Mouse (Mus musculus): ENCODE data around the gene Ost4. TPM values are rescaled to one million over a fixed set of nuclear protein-coding genes. Genes with fewer than 3 reads are reported as not detected.

Ost4 gene
- polyA plus RNA-seq, 1 experiment from 2014 or later = 311 TPM

DNA sequence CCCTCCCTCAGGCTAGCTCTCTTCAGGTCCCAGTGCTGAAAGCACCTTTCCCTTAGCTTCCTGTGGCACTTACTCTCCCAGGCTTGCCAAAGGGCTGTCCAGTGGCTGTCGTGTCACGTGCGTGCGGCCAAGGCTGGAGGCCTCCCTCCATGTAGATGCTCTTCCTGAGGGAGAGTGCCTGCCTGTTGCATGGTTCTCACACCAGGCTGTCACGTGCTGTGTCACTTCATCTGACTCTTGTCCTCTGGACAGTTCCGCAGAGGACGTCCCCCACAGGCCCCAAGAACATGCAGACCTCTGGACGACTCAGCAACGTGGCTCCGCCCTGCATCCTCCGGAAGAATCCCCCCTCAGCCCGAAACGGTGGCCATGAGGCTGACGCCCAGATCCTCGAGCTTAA lies 43.3 kb downstream of the Ost4 start:
- WGBS (ENCODE audit: insufficient replicate concordance) = 48% methylated on average over 15 of the region's 15 CpGs
- H3K4me3 ChIP-seq (ENCODE audit: low read depth, low read length) = no peak overlapping the region
- H3K36me3 ChIP-seq (ENCODE audit: control insufficient read depth, insufficient read depth) = no peaks in the 10 kb centered on the region
- peaks cover 4% of the 10 kb centered on the region for H3K4me1 ChIP-seq (ENCODE audit: control insufficient read depth, low read depth, low read length)
- H3K4me2 ChIP-seq (ENCODE audit: low read depth, low read length) = no peak overlapping the region
- H3K27me3 ChIP-seq (ENCODE audit: control insufficient read depth, insufficient read depth, low read depth, low read length) = no peaks in the 10 kb centered on the region
- H3K9ac ChIP-seq (ENCODE audit: low read depth, low read length) = no peak overlapping the region
- no peak overlapping the region for H3K27ac ChIP-seq (ENCODE audit: low read length)
- H3K9me3 ChIP-seq (replicated peaks; ENCODE audit: control insufficient read depth, low read length) = no peaks in the 10 kb centered on the region
- 0 out of 2 replicates have a peak, but pooled peaks have one; percentile 5 for ATAC-seq (ENCODE audit: low read depth)

- H3K27me3 ChIP-seq (ENCODE audit: control insufficient read depth, insufficient read depth, low read depth, low read length) = no peaks in the 10 kb centered on the region
- no peak overlapping the region for H3K9ac ChIP-seq (ENCODE audit: low read depth, low read length)
- WGBS (ENCODE audit: insufficient replicate concordance) = 34% methylated on average over 4 of the region's 4 CpGs
- peaks cover under 1% of the 10 kb centered on the region; the same call in 1 of the 2 replicates for H3K4me1 ChIP-seq (ENCODE audit: control insufficient read depth, low read depth, low read length)
- H3K36me3 ChIP-seq (ENCODE audit: control insufficient read depth, insufficient read depth) = no peaks in the 10 kb centered on the region
- H3K4me3 ChIP-seq (ENCODE audit: low read depth, low read length) = no peak overlapping the region
- H3K4me2 ChIP-seq (ENCODE audit: low read depth, low read length) = no peak overlapping the region
- H3K27ac ChIP-seq (ENCODE audit: low read length) = no peak overlapping the region
- ATAC-seq (ENCODE audit: low read depth) = peak; percentile 16; the same call in 1 of the 2 replicates
- H3K9me3 ChIP-seq (replicated peaks; ENCODE audit: control insufficient read depth, low read length) = no peaks in the 10 kb centered on the region
These were observed 43.7 kb downstream of the Ost4 start for GRCm38 (mm10) chr5:30863852-30864251.

- Histone ChIP-seq H3K27me3 (ENCODE audit: control insufficient read depth, insufficient read depth, low read depth, low read length) (no peaks in the 10 kb centered on the region), H3K9ac (ENCODE audit: low read depth, low read length) (no peak overlapping the region), H3K4me1 (ENCODE audit: control insufficient read depth, low read depth, low read length) (no peaks in the 10 kb centered on the region), H3K4me3 (ENCODE audit: low read depth, low read length) (no peak overlapping the region), H3K27ac (ENCODE audit: low read length) (no peak overlapping the region), H3K4me2 (ENCODE audit: low read depth, low read length) (no peak overlapping the region), H3K9me3 (replicated peaks; ENCODE audit: control insufficient read depth, low read length) (no peaks in the 10 kb centered on the region), H3K36me3 (ENCODE audit: control insufficient read depth, insufficient read depth) (no peaks in the 10 kb centered on the region)
- 73% methylated on average over 2 of the region's 2 CpGs for WGBS (ENCODE audit: insufficient replicate concordance)
- ATAC-seq (ENCODE audit: low read depth) = no peak
These were observed 51.5 kb downstream of the Ost4 start for GRCm38 (mm10) chr5:30856124-30856523.

Other genes with a start within 250 kb of the Ost4 start
- 160 and 163 TPM in 2 replicates for gene Cenpa, start 241.0 kb downstream of the Ost4 start, polyA plus RNA-seq (2015; fragmentation: Nextera tagmentation; extraction: Ambion mirVana)
- 0.32 and 0.37 TPM in 2 replicates for gene Dpysl5, start 196.2 kb downstream of the Ost4 start, polyA plus RNA-seq (2015; fragmentation: Nextera tagmentation; extraction: Ambion mirVana)
- 2.0 and 3.3 TPM in 2 replicates for gene Mapre3, start 93.1 kb downstream of the Ost4 start, polyA plus RNA-seq (2015; fragmentation: Nextera tagmentation; extraction: Ambion mirVana)
- 40.1 and 41.7 TPM in 2 replicates for gene Tmem214, start 39.8 kb downstream of the Ost4 start, polyA plus RNA-seq (2015; fragmentation: Nextera tagmentation; extraction: Ambion mirVana)
- 5.7 and 6.1 TPM in 2 replicates for gene Agbl5, start 19.1 kb downstream of the Ost4 start, polyA plus RNA-seq (2015; fragmentation: Nextera tagmentation; extraction: Ambion mirVana)
- gene Emilin1, start 5.6 kb upstream of the Ost4 start, polyA plus RNA-seq (2015; fragmentation: Nextera tagmentation; extraction: Ambion mirVana) = 37.2 and 39.1 TPM in 2 replicates
- 31.7 and 36.0 TPM in 2 replicates for gene Khk, start 13.6 kb upstream of the Ost4 start, polyA plus RNA-seq (2015; fragmentation: Nextera tagmentation; extraction: Ambion mirVana)
- gene Cgref1, start 37.8 kb upstream of the Ost4 start, polyA plus RNA-seq (2015; fragmentation: Nextera tagmentation; extraction: Ambion mirVana) = 3.1 and 3.2 TPM in 2 replicates
- gene Preb, start 52.6 kb upstream of the Ost4 start, polyA plus RNA-seq (2015; fragmentation: Nextera tagmentation; extraction: Ambion mirVana) = 92.0 and 102 TPM in 2 replicates
- 0.02 and 0.07 TPM in 2 replicates for gene Tcf23, start 60.9 kb upstream of the Ost4 start, polyA plus RNA-seq (2015; fragmentation: Nextera tagmentation; extraction: Ambion mirVana)
- gene Atraid, start 140.5 kb upstream of the Ost4 start, polyA plus RNA-seq (2015; fragmentation: Nextera tagmentation; extraction: Ambion mirVana) = 63.8 and 67.9 TPM in 2 replicates
- gene Slc5a6, start 141.1 kb upstream of the Ost4 start, polyA plus RNA-seq (2015; fragmentation: Nextera tagmentation; extraction: Ambion mirVana) = 3.1 and 4.8 TPM in 2 replicates
- gene Cad, start 147.0 kb upstream of the Ost4 start, polyA plus RNA-seq (2015; fragmentation: Nextera tagmentation; extraction: Ambion mirVana) = 13.0 and 14.2 TPM in 2 replicates
- gene Dnajc5g, start 198.5 kb upstream of the Ost4 start, polyA plus RNA-seq (2015; fragmentation: Nextera tagmentation; extraction: Ambion mirVana) = not detected in 2 replicates
- gene Slc30a3, start 200.4 kb upstream of the Ost4 start, polyA plus RNA-seq (2015; fragmentation: Nextera tagmentation; extraction: Ambion mirVana) = 0.39 and 0.48 TPM in 2 replicates
- gene Trim54, start 208.9 kb upstream of the Ost4 start, polyA plus RNA-seq (2015; fragmentation: Nextera tagmentation; extraction: Ambion mirVana) = 0.41 and 0.57 TPM in 2 replicates
- gene Ucn, start 231.0 kb upstream of the Ost4 start, polyA plus RNA-seq (2015; fragmentation: Nextera tagmentation; extraction: Ambion mirVana) = not detected in 2 replicates
- 20.7 and 21.5 TPM in 2 replicates for gene Mpv17, start 246.5 kb upstream of the Ost4 start, polyA plus RNA-seq (2015; fragmentation: Nextera tagmentation; extraction: Ambion mirVana)

Data from liver, embryonic 16.5 days (tissue).